Mouse (Mus musculus): ENCODE measurements around the gene Gm38392.

GRCm38 (mm10) chr3:88287110-88287509 is at the start of gene Gm38392:
- TF ChIP-seq POLR2A (IDR thresholded peaks at IDR 0.05; ENCODE audit: extremely low read depth, insufficient read depth, low read length) (no peak), CTCF (IDR thresholded peaks at IDR 0.05; ENCODE audit: extremely low read depth, insufficient read depth, low read length) (no peak)
